Mouse (Mus musculus) ES-E14 (cell line): ENCODE measurements around the gene Uts2.

Experiments used
- CHD2 ChIP-seq: IDR thresholded peaks from 2 replicates; pipeline ENCODE4 v1.6.1; 2014; ENCODE audit warnings: mild to moderate bottlenecking, low read depth, low read length, inconsistent platforms
- ZC3H11A ChIP-seq: IDR thresholded peaks from 2 replicates; pipeline ENCODE4 v1.6.1; 2012; ENCODE audit warnings: low read depth, mild to moderate bottlenecking, inconsistent platforms, low read length, borderline replicate concordance

GRCm38 (mm10) chr4:150963711-150964110 is 33.2 kb upstream of the Uts2 start:
- no peak for TF ChIP-seq ZC3H11A
- no peak for TF ChIP-seq CHD2
